Mouse (Mus musculus) hematopoietic stem cell, adult 5-6 weeks (primary cell): ENCODE measurements around the gene Ppfia4. TPM values are rescaled to one million over a fixed set of nuclear protein-coding genes. Genes with fewer than 3 reads are reported as not detected.

ENCODE experiments used
- total RNA-seq: library from RNA; stranded (forward); fragments of 172-1452, 232-1000 nt; gene quantifications from 2 replicates; pipeline ENCODE4 v1.2.3, GENCODE M21; 2017

Ppfia4 gene
- total RNA-seq, 1 experiment from 2014 or later, result 0.50 TPM

Other genes starting within 250 kb of the Ppfia4 start
- gene Chit1, start 221.7 kb downstream of the Ppfia4 start, total RNA-seq, result 0.25 TPM in 1 of 2 replicates, not detected in the other
- gene Chil1, start 150.8 kb downstream of the Ppfia4 start, total RNA-seq, result 16.0 and 55.2 TPM in 2 replicates
- gene Mybph, start 139.5 kb downstream of the Ppfia4 start, total RNA-seq, result not detected in 2 replicates
- 0.13 and 0.15 TPM in 2 replicates for gene Adora1, start 97.5 kb downstream of the Ppfia4 start, total RNA-seq
- not detected in 2 replicates for gene Myog, start 42.9 kb downstream of the Ppfia4 start, total RNA-seq
- gene Tmem183a, start 29.1 kb upstream of the Ppfia4 start, total RNA-seq, result 44.3 and 84.2 TPM in 2 replicates
- gene 4933406M09Rik, start 53.0 kb upstream of the Ppfia4 start, total RNA-seq, result not detected in 2 replicates
- 22.0 and 27.3 TPM in 2 replicates for gene Cyb5r1, start 72.6 kb upstream of the Ppfia4 start, total RNA-seq
- gene Adipor1, start 82.5 kb upstream of the Ppfia4 start, total RNA-seq, result 49.1 and 55.6 TPM in 2 replicates
- gene Klhl12, start 122.6 kb upstream of the Ppfia4 start, total RNA-seq, result 21.6 and 29.2 TPM in 2 replicates
- gene Rabif, start 161.7 kb upstream of the Ppfia4 start, total RNA-seq, result 20.3 and 22.4 TPM in 2 replicates
- 0.60 TPM in 1 of 2 replicates, not detected in the other for gene Mgat4e, start 216.8 kb upstream of the Ppfia4 start, total RNA-seq
- 38.2 and 57.5 TPM in 2 replicates for gene Kdm5b, start 227.2 kb upstream of the Ppfia4 start, total RNA-seq